Mouse (Mus musculus): ENCODE results near the gene Neu3. TPM values are rescaled to one million over a fixed set of nuclear protein-coding genes. Genes with fewer than 3 reads are reported as not detected.

Gene Neu3
- polyA plus RNA-seq, 1 experiment = 32.1 TPM

GRCm38 (mm10) chr7:99837358-99838071, 9.3 kb upstream of the Neu3 start:
- Histone ChIP-seq H3K36me3 (ENCODE audit: control insufficient read depth, insufficient read depth, low read length) (peaks cover 49% of the 10 kb centered on the region), H3K27me3 (ENCODE audit: control insufficient read depth, insufficient read depth, low read length) (no peaks in the 10 kb centered on the region), H3K27ac (ENCODE audit: control insufficient read depth, insufficient read depth, low read length) (no peak overlapping the region; the same call in 1 of the 2 replicates), H3K4me1 (replicated peaks; ENCODE audit: control insufficient read depth, insufficient read depth, low read length) (peaks cover 13% of the 10 kb centered on the region), H3K4me3 (ENCODE audit: control insufficient read depth, insufficient read depth, low read length) (no peak overlapping the region)
- DNase-seq = no peak
- TF ChIP-seq POLR2A (IDR thresholded peaks at IDR 0.05; ENCODE audit: control insufficient read depth, extremely low read depth, insufficient read depth, low read length, poor library complexity) (no peak), CTCF (IDR thresholded peaks at IDR 0.05; ENCODE audit: borderline replicate concordance, control insufficient read depth, extremely low read depth, insufficient read depth, low read length, poor library complexity) (no peak)
- WGBS = 88% methylated on average over 6 of the region's 6 CpGs

- DNase-seq = no peak
- Histone ChIP-seq H3K4me1 (replicated peaks; ENCODE audit: control insufficient read depth, insufficient read depth, low read length) (peaks cover 13% of the 10 kb centered on the region), H3K4me3 (ENCODE audit: control insufficient read depth, insufficient read depth, low read length) (no peak overlapping the region), H3K27ac (ENCODE audit: control insufficient read depth, insufficient read depth, low read length) (peak overlapping the region; percentile 31; the same call in 1 of the 2 replicates), H3K27me3 (ENCODE audit: control insufficient read depth, insufficient read depth, low read length) (no peaks in the 10 kb centered on the region), H3K36me3 (ENCODE audit: control insufficient read depth, insufficient read depth, low read length) (peaks cover 43% of the 10 kb centered on the region)
- 87% methylated on average over 4 of the region's 4 CpGs for WGBS
- no peak for TF ChIP-seq POLR2A (IDR thresholded peaks at IDR 0.05; ENCODE audit: control insufficient read depth, extremely low read depth, insufficient read depth, low read length, poor library complexity)
- TF ChIP-seq CTCF (IDR thresholded peaks at IDR 0.05; ENCODE audit: borderline replicate concordance, control insufficient read depth, extremely low read depth, insufficient read depth, low read length, poor library complexity) = no peak
Measured at GRCm38 (mm10) chr7:99836781-99837180, 8.6 kb upstream of the Neu3 start.

DNA sequence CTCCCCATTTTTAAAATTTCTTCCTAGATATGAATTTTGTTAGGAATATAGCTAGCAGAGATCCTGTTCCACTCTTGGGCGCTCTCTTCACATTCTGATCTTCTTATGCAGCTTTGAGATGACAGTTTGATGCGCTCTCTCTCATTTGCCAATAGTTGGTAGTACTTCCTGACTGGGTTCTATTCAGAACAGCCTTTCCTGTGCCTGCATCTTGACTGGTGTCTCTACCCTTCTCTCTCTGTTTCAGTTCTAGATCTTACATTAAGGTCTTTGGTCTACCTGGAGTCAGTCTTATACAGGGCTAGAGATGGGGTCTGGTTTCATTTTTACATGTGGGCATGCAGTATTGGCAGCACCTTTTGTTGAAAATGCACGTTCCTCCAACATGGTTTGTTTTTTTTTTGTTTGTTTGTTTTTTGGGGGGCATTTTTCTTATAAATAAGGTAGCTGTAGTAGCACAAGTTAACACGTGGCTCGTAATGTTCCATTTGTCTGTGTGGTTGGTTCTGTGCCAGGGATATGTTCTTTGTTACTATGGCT, 6.2 kb upstream of the Neu3 start:
- Histone ChIP-seq H3K36me3 (ENCODE audit: control insufficient read depth, insufficient read depth, low read length) (peaks cover 24% of the 10 kb centered on the region), H3K4me1 (replicated peaks; ENCODE audit: control insufficient read depth, insufficient read depth, low read length) (peaks cover 13% of the 10 kb centered on the region), H3K27ac (ENCODE audit: control insufficient read depth, insufficient read depth, low read length) (no peak overlapping the region), H3K4me3 (ENCODE audit: control insufficient read depth, insufficient read depth, low read length) (no peak overlapping the region), H3K27me3 (ENCODE audit: control insufficient read depth, insufficient read depth, low read length) (no peaks in the 10 kb centered on the region)
- 91% methylated on average over 5 of the region's 5 CpGs for WGBS
- no peak for DNase-seq
- no peak for TF ChIP-seq CTCF (IDR thresholded peaks at IDR 0.05; ENCODE audit: borderline replicate concordance, control insufficient read depth, extremely low read depth, insufficient read depth, low read length, poor library complexity)
- no peak for TF ChIP-seq POLR2A (IDR thresholded peaks at IDR 0.05; ENCODE audit: control insufficient read depth, extremely low read depth, insufficient read depth, low read length, poor library complexity)

DNA sequence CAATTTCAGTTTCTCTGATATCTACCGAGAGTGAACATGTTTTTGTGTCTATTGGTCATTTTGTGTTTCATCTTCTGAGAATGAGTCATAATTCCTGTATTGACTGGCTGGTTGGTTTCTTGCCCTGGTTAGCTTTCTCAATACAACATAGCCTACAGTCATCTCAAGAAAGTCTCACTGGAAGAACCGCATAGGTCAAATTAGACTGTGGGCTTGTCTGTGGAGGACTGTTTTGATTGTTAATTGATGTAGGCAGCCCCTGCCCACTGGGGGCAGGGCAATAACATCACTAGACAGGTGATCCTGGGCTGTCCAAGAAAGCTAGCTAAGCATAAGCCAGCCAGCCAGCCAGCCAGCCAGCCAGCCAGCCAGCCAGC, 5.6 kb upstream of the Neu3 start:
- WGBS = 90% methylated on average over 2 of the region's 2 CpGs
- no peak for TF ChIP-seq POLR2A (IDR thresholded peaks at IDR 0.05; ENCODE audit: control insufficient read depth, extremely low read depth, insufficient read depth, low read length, poor library complexity)
- no peak for TF ChIP-seq CTCF (IDR thresholded peaks at IDR 0.05; ENCODE audit: borderline replicate concordance, control insufficient read depth, extremely low read depth, insufficient read depth, low read length, poor library complexity)
- H3K36me3 ChIP-seq (ENCODE audit: control insufficient read depth, insufficient read depth, low read length) = peaks cover 21% of the 10 kb centered on the region
- no peak overlapping the region for H3K4me3 ChIP-seq (ENCODE audit: control insufficient read depth, insufficient read depth, low read length)
- no peaks in the 10 kb centered on the region for H3K27me3 ChIP-seq (ENCODE audit: control insufficient read depth, insufficient read depth, low read length)
- H3K27ac ChIP-seq (ENCODE audit: control insufficient read depth, insufficient read depth, low read length) = no peak overlapping the region
- no peak for DNase-seq
- peaks cover 13% of the 10 kb centered on the region for H3K4me1 ChIP-seq (replicated peaks; ENCODE audit: control insufficient read depth, insufficient read depth, low read length)

DNA sequence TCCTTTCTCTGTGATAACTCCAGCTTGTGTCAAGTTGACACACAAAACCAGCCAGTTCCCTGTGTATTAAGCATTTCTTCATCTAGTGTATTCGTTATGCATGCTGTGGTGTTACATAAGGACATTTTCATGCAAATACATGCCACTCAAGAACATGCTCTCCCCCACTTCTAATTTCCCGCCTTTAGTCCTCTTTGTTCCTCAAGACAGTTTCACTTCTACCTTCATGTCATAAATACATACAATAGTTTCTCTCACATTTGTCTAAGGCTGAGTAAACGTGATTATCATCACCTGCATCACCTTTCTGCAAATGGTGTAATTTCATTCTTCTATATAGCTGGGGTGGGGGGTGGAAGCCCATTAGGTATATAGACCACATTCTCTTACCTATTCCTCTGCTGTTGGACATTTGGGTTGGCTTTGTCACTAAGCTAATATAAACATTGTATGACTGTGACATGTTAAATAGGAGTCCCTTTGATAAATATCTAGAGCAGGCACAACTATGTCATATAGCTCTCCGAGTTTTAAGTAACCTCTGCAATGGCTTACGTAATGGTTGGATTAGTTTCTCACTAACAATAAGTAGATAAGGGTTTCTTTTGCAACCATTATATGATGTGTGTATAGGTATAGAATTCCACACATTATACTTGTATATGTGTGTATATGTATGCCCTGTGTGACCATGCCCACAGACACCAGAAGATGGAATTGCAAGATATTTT, 5.1 kb upstream of the Neu3 start:
- DNase-seq = no peak

GRCm38 (mm10) chr7:99826096-99826495, 2.1 kb downstream of the Neu3 start:
- H3K27me3 ChIP-seq (ENCODE audit: control insufficient read depth, insufficient read depth, low read length) = no peaks in the 10 kb centered on the region
- no peak for TF ChIP-seq POLR2A (IDR thresholded peaks at IDR 0.05; ENCODE audit: control insufficient read depth, extremely low read depth, insufficient read depth, low read length, poor library complexity)
- H3K4me1 ChIP-seq (replicated peaks; ENCODE audit: control insufficient read depth, insufficient read depth, low read length) = peaks cover 37% of the 10 kb centered on the region
- no peaks in the 10 kb centered on the region for H3K36me3 ChIP-seq (ENCODE audit: control insufficient read depth, insufficient read depth, low read length)
- no peak overlapping the region for H3K4me3 ChIP-seq (ENCODE audit: control insufficient read depth, insufficient read depth, low read length)
- peak overlapping the region; percentile 0; the same call in 1 of the 2 replicates for H3K27ac ChIP-seq (ENCODE audit: control insufficient read depth, insufficient read depth, low read length)
- 87% methylated on average over 6 of the region's 6 CpGs for WGBS
- no peak for DNase-seq

More for the DNA sequence above, 5.1 kb upstream of the Neu3 start:
- peaks cover 11% of the 10 kb centered on the region for H3K4me1 ChIP-seq (replicated peaks; ENCODE audit: control insufficient read depth, insufficient read depth, low read length)
- H3K4me3 ChIP-seq (ENCODE audit: control insufficient read depth, insufficient read depth, low read length) = no peak overlapping the region
- H3K36me3 ChIP-seq (ENCODE audit: control insufficient read depth, insufficient read depth, low read length) = peaks cover 16% of the 10 kb centered on the region
- WGBS = 88% methylated on average over 5 of the region's 5 CpGs
- no peak for TF ChIP-seq CTCF (IDR thresholded peaks at IDR 0.05; ENCODE audit: borderline replicate concordance, control insufficient read depth, extremely low read depth, insufficient read depth, low read length, poor library complexity)
- no peak for TF ChIP-seq POLR2A (IDR thresholded peaks at IDR 0.05; ENCODE audit: control insufficient read depth, extremely low read depth, insufficient read depth, low read length, poor library complexity)
- no peaks in the 10 kb centered on the region for H3K27me3 ChIP-seq (ENCODE audit: control insufficient read depth, insufficient read depth, low read length)
- H3K27ac ChIP-seq (ENCODE audit: control insufficient read depth, insufficient read depth, low read length) = no peak overlapping the region

All from thymus, adult 2 months (tissue).